Mouse (Mus musculus) lung, postnatal 25 days (tissue): ENCODE results near the gene Phf24.
"Not testable (repeated sequence)": the region's sequence is repeated elsewhere in the genome, so short reads cannot be mapped to it uniquely, and the experiment has no call there.

Experiments
- DNase-seq: peaks from one replicate; pipeline ENCODE4 v3.0.0; 2022; ENCODE audit warnings: low spot score

The Phf24 gene

DNA sequence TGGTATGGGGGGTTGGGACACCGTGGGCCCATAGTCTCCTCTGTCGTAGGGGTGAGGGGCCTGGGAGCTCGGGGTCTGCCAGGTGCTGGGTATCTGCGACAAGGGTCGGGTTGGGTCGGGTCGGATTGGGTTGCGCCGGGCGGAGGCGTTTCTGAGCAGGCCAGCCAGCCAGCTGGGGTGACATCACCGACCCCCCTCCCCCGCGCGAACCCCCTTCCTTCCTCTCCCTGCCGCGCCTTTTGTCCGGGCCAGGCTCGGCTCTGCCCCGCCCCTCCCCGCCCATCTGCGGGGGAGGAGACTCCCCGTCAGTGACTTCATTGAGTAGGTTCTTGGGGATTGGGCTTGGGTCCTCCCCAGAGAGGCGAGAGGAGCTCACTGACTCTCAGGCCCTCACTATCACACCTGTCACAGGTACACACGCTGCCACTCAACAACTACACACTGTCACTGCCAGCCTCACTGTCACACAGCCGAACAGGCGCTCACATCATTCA is 33.7 kb downstream of the Phf24 start:
- DNase-seq, result peak; percentile 93

DNA sequence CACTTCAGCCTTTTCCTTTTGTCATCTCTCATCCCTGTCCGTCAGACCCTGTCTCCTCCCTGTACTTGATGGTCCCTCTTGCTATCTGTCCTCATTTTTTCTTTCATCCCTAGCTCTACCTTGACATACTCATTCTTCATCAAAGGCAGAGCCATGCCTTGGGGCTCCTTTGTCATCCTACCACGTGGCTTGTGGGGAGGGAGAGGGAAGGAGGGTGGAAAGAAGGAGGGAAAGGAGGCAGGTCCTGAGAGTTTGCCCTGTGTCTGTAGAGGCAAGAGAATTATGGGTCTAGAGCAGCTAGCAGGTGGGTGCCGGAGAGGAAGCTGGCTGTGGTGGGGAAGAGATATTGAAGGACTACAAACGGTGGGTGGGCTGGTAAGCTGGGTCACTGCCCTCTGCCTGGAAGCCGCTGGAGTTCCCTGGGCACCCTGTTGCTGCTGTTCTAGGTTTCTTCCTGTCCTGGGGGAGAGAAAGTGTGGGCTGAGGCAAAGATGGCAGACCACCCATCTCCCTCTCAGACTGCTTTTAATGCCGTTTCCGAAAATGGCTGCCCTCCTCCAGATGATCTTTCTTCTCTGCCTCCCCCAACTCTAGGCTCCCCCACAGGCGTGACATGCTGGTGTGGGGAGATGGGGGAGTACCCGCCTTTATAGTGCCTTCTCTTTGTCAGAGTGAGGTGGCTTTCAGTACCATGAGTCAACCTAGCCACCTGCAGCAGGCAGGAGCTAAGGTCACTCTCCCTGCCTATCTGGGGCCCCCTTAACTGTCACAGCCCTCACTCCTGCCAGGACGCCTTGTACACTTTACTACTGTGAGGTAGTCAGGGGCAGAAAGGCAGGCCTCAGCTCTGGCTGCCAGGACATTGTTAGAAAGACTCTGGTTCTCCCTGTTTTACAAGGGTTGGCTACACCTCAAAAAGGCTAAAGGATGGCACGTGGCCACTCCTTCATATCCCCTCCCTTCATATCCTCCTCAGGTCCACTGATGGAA is 35.0 kb downstream of the Phf24 start:
- DNase-seq, result no peak

DNA sequence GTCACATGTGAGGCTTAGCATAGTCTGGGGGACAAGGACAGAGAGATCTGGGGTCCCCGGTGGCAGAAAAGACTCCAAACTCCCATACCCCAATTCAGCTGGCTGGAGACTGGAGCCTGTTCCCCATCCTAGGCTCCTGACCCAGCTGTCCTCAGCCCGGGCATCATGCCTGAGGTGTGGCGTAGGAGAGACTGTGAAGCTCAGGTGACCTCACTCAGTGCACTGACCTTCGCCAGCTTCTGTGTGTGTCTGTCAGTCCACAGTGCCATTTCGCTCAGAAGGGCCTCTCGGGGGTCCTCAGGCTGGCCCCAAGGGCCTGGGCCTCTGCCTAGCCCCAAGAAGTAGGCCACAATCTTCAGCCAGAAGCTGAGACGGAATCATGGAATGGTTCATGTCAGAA is 36.1 kb downstream of the Phf24 start:
- no peak for DNase-seq

DNA sequence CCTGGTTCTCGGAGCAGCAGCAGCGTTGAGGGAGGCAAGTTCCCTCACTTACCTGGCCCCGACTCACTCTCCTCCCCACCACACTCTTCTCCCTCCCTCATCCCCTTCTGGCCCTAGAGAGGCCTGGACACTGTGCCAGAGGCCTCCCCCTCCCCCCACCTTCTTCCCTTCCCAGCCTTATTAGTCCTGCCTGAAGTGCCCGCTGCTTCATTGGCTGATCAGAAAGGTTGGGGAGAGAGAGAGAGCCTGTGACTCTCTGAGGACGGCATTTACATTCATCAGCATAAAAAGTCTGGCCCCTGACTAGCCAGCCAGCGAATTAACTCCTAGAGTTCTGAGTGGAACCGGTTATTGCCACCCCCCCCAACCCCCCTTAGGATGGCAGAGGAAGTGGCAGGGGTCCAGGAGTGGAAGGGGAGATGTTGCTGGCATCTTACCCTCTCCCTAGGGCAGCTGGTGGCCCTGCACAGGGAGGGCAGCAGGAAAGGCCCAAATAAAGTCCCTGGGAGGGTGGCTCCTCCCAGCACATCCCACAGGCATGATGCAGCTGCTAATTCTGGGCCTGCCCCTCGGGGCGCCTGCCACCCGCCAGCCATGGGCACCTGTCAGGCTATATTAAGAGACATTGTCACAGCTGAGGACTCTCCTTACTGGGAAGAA is 37.1 kb downstream of the Phf24 start:
- no peak for DNase-seq

GRCm38 (mm10) chr4:42954297-42954696 is 37.8 kb downstream of the Phf24 start:
- peak; percentile 58 for DNase-seq

DNA sequence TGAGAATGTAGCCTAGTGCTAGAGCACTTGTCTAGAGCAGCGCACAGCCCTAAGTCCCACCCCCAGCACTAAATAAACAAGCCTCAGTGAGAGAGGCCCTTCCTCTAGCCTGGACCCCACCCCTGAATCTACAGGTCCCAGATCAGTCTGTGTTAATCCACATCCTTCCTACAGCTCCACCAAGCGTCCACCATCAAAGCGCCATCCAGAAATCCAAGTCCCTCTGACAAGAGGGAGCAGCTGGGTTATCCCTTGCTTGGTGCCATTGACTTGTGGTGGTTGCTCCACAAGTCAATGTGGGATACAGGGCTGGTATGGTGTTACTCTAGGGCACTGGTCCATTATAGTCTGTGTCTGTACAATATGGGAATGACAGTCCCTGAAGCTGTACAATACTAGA is 38.7 kb downstream of the Phf24 start:
- DNase-seq, result no peak

GRCm38 (mm10) chr4:42956581-42956980 is 40.1 kb downstream of the Phf24 start:
- DNase-seq, result no peak

DNA sequence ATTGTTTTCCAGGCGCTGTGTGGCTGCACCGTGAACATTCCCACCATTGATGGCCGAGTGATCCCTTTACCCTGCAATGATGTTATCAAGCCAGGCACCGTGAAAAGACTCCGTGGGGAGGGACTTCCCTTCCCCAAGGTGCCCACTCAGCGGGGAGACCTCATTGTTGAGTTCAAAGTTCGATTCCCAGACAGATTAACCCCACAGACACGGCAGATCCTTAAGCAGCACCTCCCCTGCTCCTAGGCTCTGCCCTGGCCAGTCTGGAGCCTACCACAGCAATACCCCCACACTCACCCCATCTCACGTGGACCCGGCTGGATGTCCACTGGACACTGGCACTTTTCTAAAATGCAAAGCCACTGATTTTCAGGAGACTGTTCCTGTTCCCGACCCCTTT is 40.8 kb downstream of the Phf24 start:
- no peak for DNase-seq

DNA sequence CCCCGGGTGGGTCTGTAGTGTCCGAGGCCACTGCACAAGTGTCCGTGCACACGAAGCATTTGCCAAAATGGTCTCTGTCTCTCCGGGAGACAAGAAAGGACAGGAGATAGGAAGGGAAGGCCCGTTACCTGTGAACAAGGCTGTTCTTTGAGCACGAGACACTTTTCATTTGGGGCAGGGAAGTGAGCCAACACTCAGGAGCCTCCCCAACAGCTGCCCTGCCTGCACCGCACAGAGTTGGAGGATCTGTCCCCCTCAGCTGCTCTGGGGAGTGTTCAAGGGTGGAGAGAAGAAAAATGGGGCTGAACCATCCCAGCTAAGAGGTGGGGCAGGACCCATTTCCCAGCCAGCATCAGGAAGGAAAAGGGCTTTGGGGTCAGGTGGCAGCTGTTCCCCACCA is 41.5 kb downstream of the Phf24 start:
- no peak for DNase-seq

- DNase-seq, result no peak
Measured at GRCm38 (mm10) chr4:42958942-42959341, 42.5 kb downstream of the Phf24 start.

DNA sequence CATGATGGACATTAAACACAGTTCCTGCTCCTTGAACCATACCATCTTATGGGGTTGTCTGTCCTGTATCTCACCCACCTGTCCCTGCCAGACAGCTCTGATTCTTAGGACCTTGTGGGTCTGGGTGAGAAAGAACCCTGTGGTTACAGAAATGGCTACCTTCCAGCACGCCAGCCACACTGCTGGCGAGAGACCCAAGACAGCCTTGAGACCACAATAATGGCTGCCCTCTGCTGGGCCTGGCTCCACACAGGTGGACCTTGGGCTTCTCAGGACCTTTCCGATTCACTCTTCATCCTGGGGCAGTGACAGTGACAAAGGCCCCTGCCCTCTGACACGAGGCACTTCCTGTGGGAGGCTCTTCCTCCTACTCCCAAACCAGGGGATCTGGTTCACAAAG is 42.9 kb downstream of the Phf24 start:
- no peak for DNase-seq

GRCm38 (mm10) chr4:42961592-42961991 is 45.1 kb downstream of the Phf24 start:
- peak; percentile 56 for DNase-seq

DNA sequence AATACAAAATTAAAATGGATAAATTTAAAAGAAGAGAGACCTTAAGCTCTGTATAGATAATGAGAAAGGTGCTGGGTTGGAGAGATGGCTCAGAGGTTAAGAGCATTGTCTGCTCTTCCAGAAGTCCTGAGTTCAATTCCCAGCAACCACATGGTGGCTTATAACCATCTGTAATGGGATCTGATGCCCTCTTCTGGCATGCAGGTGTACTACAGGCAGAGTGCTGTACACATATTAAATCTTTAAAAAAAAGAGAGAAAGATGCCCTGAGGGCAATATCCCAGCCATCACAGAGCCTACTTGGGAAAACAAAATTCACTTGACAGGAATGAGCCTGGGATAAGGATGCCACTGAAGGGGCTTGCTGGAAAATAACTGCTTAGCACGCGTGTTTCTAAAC is 47.0 kb downstream of the Phf24 start:
- no peak for DNase-seq

DNA sequence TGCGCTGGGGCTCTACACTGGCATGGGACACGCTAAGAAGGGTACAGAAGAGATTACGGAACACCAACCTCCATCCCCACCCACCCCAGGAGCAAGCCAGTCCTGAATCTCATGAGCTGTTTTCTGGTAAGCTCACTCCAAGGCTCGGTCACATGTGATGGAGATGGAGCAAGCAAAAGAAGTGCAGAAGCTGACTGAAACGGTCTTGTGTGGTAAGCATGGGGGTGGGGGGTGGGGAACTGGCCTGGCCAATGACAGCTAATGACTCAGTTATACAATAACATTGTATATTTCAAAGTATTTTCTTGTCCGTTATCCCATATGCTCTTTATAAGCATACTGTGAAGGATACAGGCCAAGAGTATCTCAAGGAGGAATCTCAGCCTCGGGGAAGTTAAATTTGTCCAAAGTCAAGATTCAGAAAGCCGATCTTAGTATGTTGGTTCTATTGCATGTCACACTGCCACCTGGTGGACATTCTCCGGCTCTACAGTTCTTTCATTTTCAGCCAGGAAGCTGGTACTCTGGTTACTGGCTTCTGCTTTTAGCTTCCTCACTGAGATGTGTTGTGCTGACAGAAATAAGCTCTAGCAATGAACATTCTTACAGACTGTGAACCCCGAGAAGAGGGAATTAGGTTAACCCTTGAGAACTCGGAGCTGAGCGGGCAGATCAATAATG is 48.7 kb downstream of the Phf24 start:
- DNase-seq, result peak; percentile 48

DNA sequence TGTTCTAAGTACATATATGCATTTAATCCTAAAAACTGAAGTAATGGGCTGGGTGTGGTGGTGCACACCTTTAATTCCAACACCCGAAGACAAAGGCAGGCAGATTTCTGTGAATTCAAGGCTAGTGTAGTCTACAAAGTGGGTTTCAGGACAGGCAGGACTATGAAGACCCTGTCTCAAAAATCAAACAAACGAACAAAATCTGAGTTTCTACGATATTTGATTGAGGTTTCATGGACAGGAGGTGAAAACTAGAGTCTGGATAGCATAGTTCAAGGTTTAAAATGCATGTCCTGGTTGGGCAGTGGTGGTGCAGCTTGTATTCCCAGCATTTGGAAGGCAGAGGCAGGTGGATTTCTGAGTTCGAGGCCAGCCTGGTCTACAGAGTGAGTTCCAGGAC is 52.8 kb downstream of the Phf24 start, which contains the start of gene 1700022I11Rik:
Gene 1700022I11Rik, plus strand, starts transcription at position 301 of the 400 bp plus-strand sequence.
- no peak for DNase-seq

- DNase-seq, result no peak
Measured at GRCm38 (mm10) chr4:42972952-42973351, 56.5 kb downstream of the Phf24 start.

GRCm38 (mm10) chr4:42973868-42974267 is 57.4 kb downstream of the Phf24 start:
- DNase-seq, result no peak

- DNase-seq, result no peak
Measured at GRCm38 (mm10) chr4:42978062-42978461, 61.6 kb downstream of the Phf24 start.

GRCm38 (mm10) chr4:42980467-42980866 is 64.0 kb downstream of the Phf24 start:
- not testable (repeated sequence) for DNase-seq

- no peak for DNase-seq
Measured at GRCm38 (mm10) chr4:42988296-42988695, 71.8 kb downstream of the Phf24 start.
